Mouse (Mus musculus): ENCODE measurements at regions not wholly inside any gene's neighbourhood (a gene's known extent, or its start where the extent isn't known, plus 50 kb on each side); places are given as distances from the start of the nearest gene placed in this dataset.

- dilution Hi-C loops (cut with MboI; ENCODE audit: extremely low pct_ligation_motif_present, extremely low pct_unique_long_range_greater_than_20kb, low sequenced_read_pairs) (no loop called here), in situ Hi-C loops (cut with MboI; ENCODE audit: low pct_ligation_motif_present, low pct_unique_long_range_greater_than_20kb, low sequenced_read_pairs) (no loop called here)
- H3K36me3 ChIP-seq (replicated peaks in 1 of 2; ENCODE audit: control insufficient read depth in 1 of 2, insufficient read depth in 1 of 2, low read length in 1 of 2): no peaks in the 10 kb centered on the region
- H3K27me3 ChIP-seq (replicated peaks): no peaks in the 10 kb centered on the region
- no peaks in the 10 kb centered on the region for H3K9me3 ChIP-seq (replicated peaks; ENCODE audit: low read length)
- H3K4me3 ChIP-seq (replicated peaks in 1 of 3; ENCODE audit: low read depth in 2 of 3, low read length in 2 of 3, poor library complexity in 1 of 3): no peak overlapping the region
- TF ChIP-seq POLR2A (IDR thresholded peaks at IDR 0.05; ENCODE audit: low read depth, low read length) (no peak), RAD21 (IDR thresholded peaks at IDR 0.05; ENCODE audit: low read depth, low read length) (peak; percentile 28)
- H3K4me2 ChIP-seq (ENCODE audit: insufficient read depth, low read depth, poor library complexity, severe bottlenecking): no peak overlapping the region
- no peak overlapping the region for H3K9ac ChIP-seq (ENCODE audit: insufficient read depth, low read depth)
- no peaks in the 10 kb centered on the region for H3K4me1 ChIP-seq (ENCODE audit: control insufficient read depth in 1 of 2, insufficient read depth in 2 of 2)
- DNase-seq (ENCODE audit: extremely low read depth): no peak
- no peak overlapping the region for H3K27ac ChIP-seq (ENCODE audit: insufficient read depth, low read depth)
- no peaks in the 10 kb centered on the region for H3K79me2 ChIP-seq (replicated peaks; ENCODE audit: control insufficient read depth, extremely low read depth, insufficient read depth, poor library complexity, severe bottlenecking)
Observed at GRCm38 (mm10) chr1:30503224-30503623, 370.5 kb downstream of the Phf3 start.

GRCm38 (mm10) chr1:30460295-30460958 is 413.3 kb downstream of the Phf3 start:
- Histone ChIP-seq H3K79me2 (replicated peaks; ENCODE audit: control insufficient read depth, extremely low read depth, insufficient read depth, poor library complexity, severe bottlenecking) (no peaks in the 10 kb centered on the region), H3K27ac (ENCODE audit: insufficient read depth, low read depth) (no peak overlapping the region), H3K4me3 (replicated peaks in 1 of 3; ENCODE audit: low read depth in 2 of 3, low read length in 2 of 3, poor library complexity in 1 of 3) (no peak overlapping the region), H3K27me3 (replicated peaks) (no peaks in the 10 kb centered on the region), H3K4me1 (ENCODE audit: control insufficient read depth in 1 of 2, insufficient read depth in 2 of 2) (no peaks in the 10 kb centered on the region), H3K36me3 (replicated peaks in 1 of 2; ENCODE audit: control insufficient read depth in 1 of 2, insufficient read depth in 1 of 2, low read length in 1 of 2) (no peaks in the 10 kb centered on the region), H3K9ac (ENCODE audit: insufficient read depth, low read depth) (no peak overlapping the region), H3K9me3 (replicated peaks; ENCODE audit: low read length) (no peaks in the 10 kb centered on the region), H3K4me2 (ENCODE audit: insufficient read depth, low read depth, poor library complexity, severe bottlenecking) (no peak overlapping the region)
- dilution Hi-C loops (cut with MboI; ENCODE audit: extremely low pct_ligation_motif_present, extremely low pct_unique_long_range_greater_than_20kb, low sequenced_read_pairs) (no loop called here), in situ Hi-C loops (cut with MboI; ENCODE audit: low pct_ligation_motif_present, low pct_unique_long_range_greater_than_20kb, low sequenced_read_pairs) (no loop called here)
- no peak for TF ChIP-seq USF1 (IDR thresholded peaks at IDR 0.05; ENCODE audit: low read depth, low read length)
- TF ChIP-seq TBP (conservative IDR thresholded peaks at IDR 0.05; ENCODE audit: low read depth, low read length): no peak
- TF ChIP-seq PAX5 (IDR thresholded peaks at IDR 0.05; ENCODE audit: low read length): no peak
- no peak for TF ChIP-seq JUND (conservative IDR thresholded peaks at IDR 0.05; ENCODE audit: low read depth, low read length)
- no peak for TF ChIP-seq ELF1 (IDR thresholded peaks at IDR 0.05; ENCODE audit: low read depth, low read length)
- TF ChIP-seq USF2 (conservative IDR thresholded peaks at IDR 0.05; ENCODE audit: low read depth, low read length): no peak
- no peak for TF ChIP-seq UBTF (IDR thresholded peaks at IDR 0.05; ENCODE audit: low read depth, low read length)
- TF ChIP-seq MAZ (IDR thresholded peaks at IDR 0.05; ENCODE audit: low read depth, low read length): no peak
- no peak for DNase-seq (ENCODE audit: extremely low read depth)

GRCm38 (mm10) chr1:30437964-30438363 is 435.8 kb downstream of the Phf3 start:
- Histone ChIP-seq H3K4me2 (ENCODE audit: insufficient read depth, low read depth, poor library complexity, severe bottlenecking) (no peak overlapping the region), H3K4me3 (replicated peaks in 1 of 3; ENCODE audit: low read depth in 2 of 3, low read length in 2 of 3, poor library complexity in 1 of 3) (no peak overlapping the region), H3K36me3 (replicated peaks in 1 of 2; ENCODE audit: control insufficient read depth in 1 of 2, insufficient read depth in 1 of 2, low read length in 1 of 2) (no peaks in the 10 kb centered on the region), H3K27ac (ENCODE audit: insufficient read depth, low read depth) (no peak overlapping the region), H3K27me3 (replicated peaks) (no peaks in the 10 kb centered on the region), H3K4me1 (ENCODE audit: control insufficient read depth in 1 of 2, insufficient read depth in 2 of 2) (no peaks in the 10 kb centered on the region), H3K9me3 (replicated peaks; ENCODE audit: low read length) (no peaks in the 10 kb centered on the region), H3K9ac (ENCODE audit: insufficient read depth, low read depth) (no peak overlapping the region), H3K79me2 (replicated peaks; ENCODE audit: control insufficient read depth, extremely low read depth, insufficient read depth, poor library complexity, severe bottlenecking) (no peaks in the 10 kb centered on the region)
- no peak for DNase-seq (ENCODE audit: extremely low read depth)
- TF ChIP-seq USF2 (conservative IDR thresholded peaks at IDR 0.05; ENCODE audit: low read depth, low read length): no peak
- TF ChIP-seq TCF12 (IDR thresholded peaks at IDR 0.05; ENCODE audit: low read depth, low read length): no peak
- TF ChIP-seq MAFK (IDR thresholded peaks at IDR 0.05; ENCODE audit: insufficient replicate concordance, low read length): no peak
- TF ChIP-seq SMC3 (IDR thresholded peaks at IDR 0.05; ENCODE audit: low read depth, low read length): no peak
- no peak for TF ChIP-seq E2F4 (IDR thresholded peaks at IDR 0.05; ENCODE audit: insufficient replicate concordance, low read depth, low read length)
- no peak for TF ChIP-seq IRF4 (IDR thresholded peaks at IDR 0.05; ENCODE audit: low read depth, low read length)
- TF ChIP-seq EP300 (IDR thresholded peaks at IDR 0.05; ENCODE audit: low read length): no peak
- TF ChIP-seq JUND (conservative IDR thresholded peaks at IDR 0.05; ENCODE audit: low read depth, low read length): no peak
- TF ChIP-seq ZMIZ1 (IDR thresholded peaks at IDR 0.05; ENCODE audit: low read depth, low read length): no peak
- TF ChIP-seq HCFC1 (IDR thresholded peaks at IDR 0.05; ENCODE audit: low read depth, low read length): no peak
- TF ChIP-seq JUN (IDR thresholded peaks at IDR 0.05; ENCODE audit: insufficient read depth, low read depth, low read length): no peak
- TF ChIP-seq CHD2 (IDR thresholded peaks at IDR 0.05; ENCODE audit: low read length): no peak
- no peak for TF ChIP-seq ETS1 (conservative IDR thresholded peaks at IDR 0.05; ENCODE audit: low read depth, low read length)
- dilution Hi-C loops (cut with MboI; ENCODE audit: extremely low pct_ligation_motif_present, extremely low pct_unique_long_range_greater_than_20kb, low sequenced_read_pairs) (no loop called here), in situ Hi-C loops (cut with MboI; ENCODE audit: low pct_ligation_motif_present, low pct_unique_long_range_greater_than_20kb, low sequenced_read_pairs) (no loop called here)
